Mouse (Mus musculus) kidney, adult 11 months (tissue): ENCODE measurements around the gene Mta1.
A peak's percentile ranks its signal among the peaks of the same experiment; 100 is the strongest.

Experiments used
- DNase-seq: peaks from one replicate; pipeline ENCODE4 v3.0.0; 2022

Mta1 gene

GRCm38 (mm10) chr12:113099470-113100237 lies 1.6 kb downstream of the Mta1 start:
- no peak for DNase-seq

GRCm38 (mm10) chr12:113100448-113101076 lies 2.5 kb downstream of the Mta1 start:
- no peak for DNase-seq

- DNase-seq: no peak
Measured at GRCm38 (mm10) chr12:113101251-113101960, 3.3 kb downstream of the Mta1 start.

- DNase-seq: peak; percentile 37
Measured at GRCm38 (mm10) chr12:113102461-113102860, 4.4 kb downstream of the Mta1 start.

GRCm38 (mm10) chr12:113103846-113104451 lies 5.9 kb downstream of the Mta1 start:
- DNase-seq: no peak

GRCm38 (mm10) chr12:113106386-113106785 lies 8.3 kb downstream of the Mta1 start:
- no peak for DNase-seq

GRCm38 (mm10) chr12:113107431-113108124 lies 9.5 kb downstream of the Mta1 start:
- no peak for DNase-seq

- no peak for DNase-seq
Measured at GRCm38 (mm10) chr12:113108528-113109283, 10.6 kb downstream of the Mta1 start.

GRCm38 (mm10) chr12:113109801-113110200 lies 11.7 kb downstream of the Mta1 start:
- DNase-seq: no peak

- DNase-seq: no peak
Measured at GRCm38 (mm10) chr12:113114141-113114540, 16.1 kb downstream of the Mta1 start.

- no peak for DNase-seq
Measured at GRCm38 (mm10) chr12:113114856-113115538, 16.9 kb downstream of the Mta1 start.

GRCm38 (mm10) chr12:113119516-113120410 lies 21.7 kb downstream of the Mta1 start:
- peak; percentile 52 for DNase-seq

GRCm38 (mm10) chr12:113124726-113125125 lies 26.6 kb downstream of the Mta1 start:
- no peak for DNase-seq

- no peak for DNase-seq
Measured at GRCm38 (mm10) chr12:113130732-113131131, 32.7 kb downstream of the Mta1 start.

- no peak for DNase-seq
Measured at GRCm38 (mm10) chr12:113131601-113132000, 33.5 kb downstream of the Mta1 start.

- DNase-seq: peak; percentile 56
Measured at GRCm38 (mm10) chr12:113132567-113132966, 34.5 kb downstream of the Mta1 start.

GRCm38 (mm10) chr12:113133260-113133659 lies 35.2 kb downstream of the Mta1 start:
- DNase-seq: no peak

- no peak for DNase-seq
Measured at GRCm38 (mm10) chr12:113133861-113134403, 35.9 kb downstream of the Mta1 start.

GRCm38 (mm10) chr12:113134502-113134901 lies 36.4 kb downstream of the Mta1 start:
- no peak for DNase-seq

- DNase-seq: no peak
Measured at GRCm38 (mm10) chr12:113135401-113135800, 37.3 kb downstream of the Mta1 start.
